8 mouse cellular contexts compared by ENCODE assay signal in genomic region chr1:44551461-44552370, GRCm38 (mm10). TPM values are rescaled to one million over a fixed set of nuclear protein-coding genes. Genes with fewer than 3 reads are reported as not detected.
DNase-seq lines count a peak whose midpoint lies in the region; ATAC-seq and TF ChIP-seq lines count a peak whose summit lies in the region.

Gene Gulp1, plus strand, starts transcription at chr1:44551511.

- peak; percentile 36 for TF ChIP-seq CTCF in E14TG2a.4 (conservative IDR thresholded peaks at IDR 0.05; ENCODE audit: low read length)
- peak; percentile 59 for TF ChIP-seq CTCF in heart, postnatal 0 days (IDR thresholded peaks at IDR 0.05; ENCODE audit: low read depth)

- H3K27ac ChIP-seq in forebrain, embryonic 14.5 days (ENCODE audit: low read depth, low read length), result peak within 1 kb of the TSS; percentile 23
- H3K27ac ChIP-seq in heart, postnatal 0 days (ENCODE audit: low read depth), result peak within 1 kb of the TSS; percentile 80
- no peak within 1 kb of the TSS for H3K27ac ChIP-seq in liver, embryonic 15.5 days (replicated peaks)
- H3K27ac ChIP-seq in neural tube, embryonic 13.5 days (replicated peaks), result peak within 1 kb of the TSS; percentile 57

- peak within 1 kb of the TSS; percentile 54 for H3K9ac ChIP-seq in forebrain, embryonic 14.5 days (ENCODE audit: low read length)
- H3K9ac ChIP-seq in heart, postnatal 0 days (replicated peaks; ENCODE audit: low read depth, low read length), result peak within 1 kb of the TSS; percentile 66
- H3K9ac ChIP-seq in liver, embryonic 15.5 days, result no peak within 1 kb of the TSS
- H3K9ac ChIP-seq in neural tube, embryonic 13.5 days, result peak within 1 kb of the TSS; percentile 74

- WGBS in forebrain, embryonic 14.5 days, result under 1% methylated on average over 54 of the region's 55 CpGs
- WGBS in heart, postnatal 0 days, result under 1% methylated on average over 55 of the region's 55 CpGs
- under 1% methylated on average over 55 of the region's 55 CpGs for WGBS in liver, embryonic 15.5 days (ENCODE audit: insufficient replicate concordance)
- under 1% methylated on average over 55 of the region's 55 CpGs for WGBS in neural tube, embryonic 13.5 days

- H3K27me3 ChIP-seq in E14TG2a.4 (ENCODE audit: insufficient read depth, low read length), result peaks cover 23% of the 10 kb centered on the region
- no peaks in the 10 kb centered on the region for H3K27me3 ChIP-seq in forebrain, embryonic 14.5 days (replicated peaks; ENCODE audit: control insufficient read depth, insufficient read depth, low read length)
- H3K27me3 ChIP-seq in heart, postnatal 0 days (ENCODE audit: control insufficient read depth, insufficient read depth, low read length), result no peaks in the 10 kb centered on the region
- peaks cover 19% of the 10 kb centered on the region for H3K27me3 ChIP-seq in liver, embryonic 15.5 days
- H3K27me3 ChIP-seq in neural tube, embryonic 13.5 days, result no peaks in the 10 kb centered on the region

- H3K9me3 ChIP-seq in E14TG2a.4 (ENCODE audit: low read length), result no peaks in the 10 kb centered on the region
- H3K9me3 ChIP-seq in forebrain, embryonic 14.5 days (replicated peaks; ENCODE audit: control insufficient read depth, low read length), result no peaks in the 10 kb centered on the region
- no peaks in the 10 kb centered on the region for H3K9me3 ChIP-seq in heart, postnatal 0 days (replicated peaks; ENCODE audit: control insufficient read depth, low read length)
- H3K9me3 ChIP-seq in liver, embryonic 15.5 days (replicated peaks), result no peaks in the 10 kb centered on the region
- H3K9me3 ChIP-seq in neural tube, embryonic 13.5 days, result no peaks in the 10 kb centered on the region

- H3K4me1 ChIP-seq in E14TG2a.4 (replicated peaks; ENCODE audit: low read depth, low read length), result peaks cover 18% of the 10 kb centered on the region
- H3K4me1 ChIP-seq in forebrain, embryonic 14.5 days (ENCODE audit: control insufficient read depth, insufficient read depth, low read length), result peaks cover 5% of the 10 kb centered on the region
- no peaks in the 10 kb centered on the region for H3K4me1 ChIP-seq in heart, postnatal 0 days (ENCODE audit: control insufficient read depth, insufficient read depth)
- peaks cover 5% of the 10 kb centered on the region; the same call in 1 of the 2 replicates for H3K4me1 ChIP-seq in liver, embryonic 15.5 days (replicated peaks)
- peaks cover 31% of the 10 kb centered on the region for H3K4me1 ChIP-seq in neural tube, embryonic 13.5 days (replicated peaks)

- ATAC-seq in forebrain, embryonic 14.5 days, result peak; percentile 87
- ATAC-seq in heart, postnatal 0 days (ENCODE audit: insufficient read depth, low read depth), result peak; percentile 89
- ATAC-seq in liver, embryonic 15.5 days (ENCODE audit: insufficient read depth), result peak; percentile 34; the same call in 1 of the 2 replicates
- peak; percentile 93 for ATAC-seq in neural tube, embryonic 13.5 days (ENCODE audit: low read depth)

- peak; percentile 6 for DNase-seq in cerebellum, adult 11 months
- DNase-seq in forebrain, embryonic 14.5 days (ENCODE audit: low spot score), result peak; percentile 70
- DNase-seq in heart, postnatal 0 days (ENCODE audit: low spot score), result peak; percentile 65
- DNase-seq in kidney, postnatal 36 days, result peak; percentile 71 to 84
- peak; percentile 55 for DNase-seq in urinary bladder, adult 2 months (ENCODE audit: low spot score)

- peak within 1 kb of the TSS; percentile 84 for H3K4me3 ChIP-seq in E14TG2a.4 (replicated peaks; ENCODE audit: low read length)
- peak within 1 kb of the TSS; percentile 58 for H3K4me3 ChIP-seq in forebrain, embryonic 14.5 days (ENCODE audit: low read depth, low read length)
- peak within 1 kb of the TSS; percentile 76 for H3K4me3 ChIP-seq in heart, postnatal 0 days (ENCODE audit: low read depth, low read length)
- peak within 1 kb of the TSS; percentile 49 for H3K4me3 ChIP-seq in liver, embryonic 15.5 days (replicated peaks)
- peak within 1 kb of the TSS; percentile 57 for H3K4me3 ChIP-seq in neural tube, embryonic 13.5 days

- peak within 1 kb of the TSS; percentile 73 for H3K4me2 ChIP-seq in forebrain, embryonic 14.5 days (ENCODE audit: low read length)
- H3K4me2 ChIP-seq in heart, postnatal 0 days (ENCODE audit: low read depth, low read length), result peak within 1 kb of the TSS; percentile 82
- peak within 1 kb of the TSS; percentile 70 for H3K4me2 ChIP-seq in liver, embryonic 15.5 days
- H3K4me2 ChIP-seq in neural tube, embryonic 13.5 days, result peak within 1 kb of the TSS; percentile 74

- TF ChIP-seq EP300 in heart, postnatal 0 days (IDR thresholded peaks at IDR 0.05; ENCODE audit: low read depth), result no peak

- no peaks in the 10 kb centered on the region for H3K36me3 ChIP-seq in E14TG2a.4 (ENCODE audit: insufficient read depth, low read length)
- no peaks in the 10 kb centered on the region for H3K36me3 ChIP-seq in forebrain, embryonic 14.5 days (ENCODE audit: control insufficient read depth, insufficient read depth, low read length)
- no peaks in the 10 kb centered on the region for H3K36me3 ChIP-seq in heart, postnatal 0 days (replicated peaks; ENCODE audit: control insufficient read depth, insufficient read depth, low read length)
- no peaks in the 10 kb centered on the region for H3K36me3 ChIP-seq in liver, embryonic 15.5 days (replicated peaks)
- H3K36me3 ChIP-seq in neural tube, embryonic 13.5 days, result no peaks in the 10 kb centered on the region

RNA-seq across cellular contexts. Expression of gene Gulp1, which starts in this region (rescaled TPM):
- 10.3 and 10.5 TPM in 2 replicates for polyA plus RNA-seq in forebrain, embryonic 14.5 days (2014; fragmentation: Nextera tagmentation; extraction: Ambion mirVana)
- 6.3 and 19.2 TPM in 2 replicates for total RNA-seq in heart, postnatal 0 days (2014; rRNA removed; ENCODE audit: low replicate concordance)
- 6.0 and 6.5 TPM in 2 replicates for polyA plus RNA-seq in heart, postnatal 0 days (2015; fragmentation: Nextera tagmentation; extraction: Ambion mirVana)
- polyA plus RNA-seq in liver, embryonic 15.5 days (2015; fragmentation: Nextera tagmentation; extraction: Ambion mirVana), result 0.60 and 0.81 TPM in 2 replicates
- polyA plus RNA-seq in neural tube, embryonic 13.5 days (2015; fragmentation: Nextera tagmentation; extraction: Ambion mirVana), result 9.7 and 10.8 TPM in 2 replicates
- 16.7 and 18.5 TPM in 2 replicates for polyA plus RNA-seq in urinary bladder, adult 2 months (2012; rRNA removed)

Comparison
In these comparisons a context has a peak if more than half of its experiments do, and no peak if none do; other contexts are left out.
1. Peak in ATAC-seq, H3K4me3 ChIP-seq and H3K4me2 ChIP-seq in liver, embryonic 15.5 days; RNA of the gene not detected or under 1 TPM.
2. DNase-seq: peak in every context shown above with its lines; median percentile 78 in kidney, postnatal 36 days; 70 in forebrain, embryonic 14.5 days; 65 in heart, postnatal 0 days; 55 in urinary bladder, adult 2 months; 6 in cerebellum, adult 11 months.
3. ATAC-seq: peak in every context shown above with its lines; median percentile 93 in neural tube, embryonic 13.5 days; 89 in heart, postnatal 0 days; 87 in forebrain, embryonic 14.5 days; 34 in liver, embryonic 15.5 days.